Mouse (Mus musculus) left cerebral cortex, adult 8-10 months (tissue): ENCODE results near the gene Mef2a. TPM values are rescaled to one million over a fixed set of nuclear protein-coding genes. Genes with fewer than 3 reads are reported as not detected.

Experiments
- DNase-seq, 2 experiments: peaks; one replicate each; pipeline ENCODE4 v3.0.0; 2022; ENCODE audit warnings: low spot score in 2 of 2
- total RNA-seq, 4 experiments: library from RNA; stranded (reverse); gene quantifications; 2 replicates each; pipeline ENCODE4 v1.2.4; 2022

The Mef2a gene
- 100 to 1,000 TPM; 122 to 131 (median 125) TPM for total RNA-seq

- peak; percentile 91 to 99 for DNase-seq
Measured at GRCm38 (mm10) chr7:67372729-67373583, at the start of gene Mef2a. Gene Mef2a (minus strand): TSS chr7:67372858.

- peak in 1 of 2 experiments; percentile 57 for DNase-seq
Measured at GRCm38 (mm10) chr7:67421476-67422186, 49.0 kb upstream of the Mef2a start.

DNA sequence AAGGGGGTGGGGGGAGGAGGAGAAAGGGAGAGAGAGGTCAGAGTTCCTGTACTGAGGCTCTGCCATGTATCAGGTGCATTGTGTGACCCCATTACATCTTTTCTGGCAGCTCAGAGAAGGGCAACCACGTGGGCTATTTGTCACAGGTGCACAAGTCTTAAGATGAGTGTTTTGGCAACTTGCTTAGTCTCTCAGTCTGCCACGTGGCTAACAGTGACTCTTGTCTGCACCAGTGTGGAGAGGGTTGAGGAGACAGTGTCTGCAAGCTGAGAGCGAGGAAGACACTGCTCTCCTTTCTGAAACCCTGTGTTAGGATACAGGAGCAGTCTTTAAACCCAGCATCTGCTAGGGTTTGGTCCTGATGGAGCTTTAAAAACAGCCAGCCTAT is 48.4 kb upstream of the Mef2a start:
- no peak for DNase-seq

GRCm38 (mm10) chr7:67419591-67420314 is 47.1 kb upstream of the Mef2a start:
- DNase-seq: no peak

GRCm38 (mm10) chr7:67418122-67418521 is 45.5 kb upstream of the Mef2a start:
- DNase-seq: no peak

DNA sequence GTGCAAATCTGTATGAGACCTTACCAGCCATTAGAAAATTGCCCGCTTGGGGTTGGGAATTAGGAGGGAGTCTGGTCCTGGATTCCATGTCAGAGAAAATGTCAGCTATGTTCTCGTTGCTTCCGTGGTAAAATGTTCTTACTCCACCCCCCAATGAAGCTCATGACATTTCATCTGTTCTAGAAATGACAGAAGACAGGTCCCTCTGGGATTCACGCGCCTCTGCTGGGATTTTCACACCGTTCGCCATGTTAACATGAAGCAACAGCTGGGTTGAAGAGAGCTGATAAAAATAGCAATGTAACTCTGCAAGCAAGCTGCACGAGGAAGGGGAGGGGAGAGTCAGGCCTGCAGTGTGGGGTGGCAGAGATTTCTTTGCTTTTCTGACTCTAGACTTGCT is 42.1 kb upstream of the Mef2a start:
- DNase-seq: peak in 1 of 2 experiments; percentile 32

DNA sequence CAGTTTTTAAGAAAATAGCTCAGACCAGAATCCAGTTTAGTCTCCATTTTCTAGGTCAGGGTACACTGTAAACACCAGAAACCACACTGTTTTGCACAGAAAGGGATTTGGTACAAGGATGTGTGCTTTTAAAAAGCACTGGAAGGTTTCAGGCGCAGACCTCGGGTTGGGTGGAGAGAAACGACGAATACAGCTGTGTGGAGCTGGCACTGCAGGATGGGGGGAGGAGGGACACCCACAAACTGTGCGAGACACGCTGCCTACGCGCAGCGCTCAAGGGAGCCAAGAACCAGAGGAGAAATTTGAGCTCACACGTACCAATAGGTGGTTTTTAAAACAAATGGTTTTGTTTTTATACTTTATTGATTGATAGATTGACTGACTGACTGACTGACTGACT is 40.0 kb upstream of the Mef2a start:
- DNase-seq: peak in 1 of 2 experiments; percentile 53

DNA sequence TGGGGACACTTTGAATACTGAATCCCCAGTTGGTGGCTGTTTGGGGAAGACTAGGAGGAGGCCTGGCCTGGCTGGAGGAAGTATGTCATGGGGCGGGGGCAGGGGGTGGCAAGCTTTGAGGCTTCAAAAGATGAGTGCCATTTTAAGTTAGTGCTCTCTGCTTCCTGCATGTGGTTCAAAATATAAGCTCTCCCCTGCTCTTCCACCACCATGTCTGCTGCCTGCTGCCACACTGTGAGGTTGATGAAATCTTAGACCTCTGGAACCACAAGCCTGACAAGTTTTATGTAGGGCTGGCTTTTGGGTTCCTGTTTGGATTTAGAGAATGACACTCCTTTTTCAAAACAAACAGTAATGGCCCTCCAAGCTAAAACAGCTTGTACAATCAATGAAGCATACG is 34.4 kb upstream of the Mef2a start:
- DNase-seq: no peak

DNA sequence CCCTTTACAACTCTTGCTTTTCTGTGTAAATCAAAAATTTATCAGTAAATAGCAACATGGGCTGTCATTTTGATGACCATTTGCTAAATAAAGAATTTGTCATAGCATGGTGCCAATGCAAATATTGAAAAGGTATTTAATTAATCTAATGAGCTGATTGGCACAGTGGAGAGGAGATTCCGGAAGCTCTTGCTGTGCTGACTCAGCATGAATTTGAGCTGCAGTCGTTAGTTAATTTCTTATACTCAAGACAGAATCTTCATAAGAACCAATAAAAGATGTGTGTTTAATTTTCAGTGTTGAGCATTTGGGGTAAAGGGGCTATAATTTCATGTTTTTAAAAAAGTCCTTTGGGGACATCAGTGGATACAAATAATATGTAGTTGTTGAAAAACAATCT is 31.5 kb upstream of the Mef2a start:
- no peak for DNase-seq

GRCm38 (mm10) chr7:67402353-67402752 is 29.7 kb upstream of the Mef2a start:
- DNase-seq: no peak

DNA sequence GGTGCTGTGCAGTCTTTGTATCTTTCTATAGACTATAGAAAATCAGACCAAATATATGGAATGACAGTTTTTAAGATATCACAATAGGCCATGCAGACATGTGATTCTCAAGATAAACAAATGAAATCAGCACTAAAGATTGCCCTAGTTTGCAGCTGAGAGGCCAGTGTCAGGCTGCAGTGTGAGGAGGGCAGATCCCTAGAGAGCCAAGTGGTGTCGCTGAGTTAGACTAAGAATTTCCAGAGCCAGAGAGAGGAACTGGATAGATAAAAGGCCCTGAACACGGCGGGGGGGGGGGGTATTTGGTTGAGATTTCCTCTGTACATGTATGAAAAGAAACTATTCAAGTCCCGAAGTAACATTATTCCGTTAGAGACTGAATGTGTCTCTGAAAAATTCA is 28.7 kb upstream of the Mef2a start:
- DNase-seq: no peak

DNA sequence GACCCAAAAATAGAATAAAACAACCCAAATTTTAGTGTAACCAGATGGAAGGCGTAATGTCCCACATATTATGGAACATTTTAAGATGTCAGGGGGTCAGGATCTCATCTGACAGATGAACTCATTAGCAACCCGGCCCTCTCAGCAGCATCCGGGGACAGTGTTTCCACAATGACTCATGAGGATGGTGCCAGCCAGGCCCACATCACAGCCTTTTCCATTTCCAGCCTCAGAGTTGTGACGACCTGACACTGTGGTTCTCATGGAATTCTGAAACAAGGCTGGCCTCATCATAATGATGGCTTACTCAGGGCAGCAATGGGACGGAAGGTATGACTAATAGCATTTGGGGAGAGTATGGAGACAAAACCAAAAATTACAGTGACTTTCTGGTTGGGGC is 18.1 kb upstream of the Mef2a start:
- DNase-seq: no peak

DNA sequence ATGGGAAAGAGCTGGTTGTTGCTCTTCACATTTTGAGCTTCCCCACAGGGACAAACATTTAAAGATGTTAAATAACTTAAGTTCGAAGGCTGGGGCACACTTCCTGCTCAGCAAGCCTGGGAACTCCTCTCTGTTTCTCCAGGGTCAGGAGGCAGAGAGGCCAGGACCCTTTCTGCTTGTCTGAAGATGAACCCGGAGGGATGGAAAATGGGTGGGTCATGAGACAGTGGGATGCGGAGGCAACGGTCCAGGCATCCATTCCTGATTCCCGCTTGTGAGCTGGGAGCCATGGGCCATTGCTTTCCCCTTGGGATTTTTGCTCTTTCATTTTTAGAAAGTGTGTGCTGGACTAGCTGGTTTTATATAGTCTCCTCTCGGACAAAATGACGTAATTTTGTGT is 17.4 kb upstream of the Mef2a start:
- no peak for DNase-seq

DNA sequence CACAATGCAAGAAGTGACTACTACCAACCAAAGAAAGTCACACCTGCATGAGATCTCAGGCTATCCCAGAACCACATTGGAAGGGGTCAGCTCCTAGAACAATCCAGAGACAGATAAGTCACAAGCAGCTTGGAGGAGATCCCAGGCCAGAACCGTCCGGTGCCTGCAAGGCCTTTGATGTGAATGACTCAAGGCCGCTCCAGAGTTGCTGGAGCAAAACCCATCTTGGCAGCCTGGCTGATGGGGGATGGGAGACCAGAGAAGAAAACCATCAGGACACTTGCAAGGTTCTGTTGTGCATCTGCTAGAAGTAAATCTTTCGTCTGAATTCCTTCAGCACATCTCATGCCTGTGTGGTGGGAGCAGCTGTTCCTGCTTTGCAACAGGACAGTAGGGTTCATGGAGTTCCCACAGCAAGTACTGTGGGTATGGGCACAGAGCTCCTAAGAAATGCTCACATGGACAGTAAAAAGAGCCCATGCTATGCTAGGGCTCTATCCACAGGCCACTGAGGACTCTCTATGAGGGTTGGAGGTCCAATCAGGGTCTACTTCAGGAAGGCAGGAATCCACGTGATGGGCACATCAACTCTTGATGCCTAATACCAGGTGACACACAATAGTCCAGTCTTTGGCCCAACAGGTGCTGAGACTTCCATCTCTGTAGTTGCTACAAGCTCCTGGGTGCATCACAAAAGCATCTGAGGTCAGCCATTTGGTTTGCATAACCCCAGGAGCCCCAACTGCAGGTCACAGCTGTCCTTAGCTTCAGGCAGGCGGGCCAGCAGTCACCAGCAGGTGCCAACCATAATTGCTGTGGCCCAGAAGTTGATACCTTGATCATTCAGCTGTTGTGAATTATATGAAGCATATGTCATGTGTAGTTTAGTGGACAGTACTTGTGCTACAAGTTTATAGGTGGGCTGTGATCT is 12.5 kb upstream of the Mef2a start:
- no peak for DNase-seq

DNA sequence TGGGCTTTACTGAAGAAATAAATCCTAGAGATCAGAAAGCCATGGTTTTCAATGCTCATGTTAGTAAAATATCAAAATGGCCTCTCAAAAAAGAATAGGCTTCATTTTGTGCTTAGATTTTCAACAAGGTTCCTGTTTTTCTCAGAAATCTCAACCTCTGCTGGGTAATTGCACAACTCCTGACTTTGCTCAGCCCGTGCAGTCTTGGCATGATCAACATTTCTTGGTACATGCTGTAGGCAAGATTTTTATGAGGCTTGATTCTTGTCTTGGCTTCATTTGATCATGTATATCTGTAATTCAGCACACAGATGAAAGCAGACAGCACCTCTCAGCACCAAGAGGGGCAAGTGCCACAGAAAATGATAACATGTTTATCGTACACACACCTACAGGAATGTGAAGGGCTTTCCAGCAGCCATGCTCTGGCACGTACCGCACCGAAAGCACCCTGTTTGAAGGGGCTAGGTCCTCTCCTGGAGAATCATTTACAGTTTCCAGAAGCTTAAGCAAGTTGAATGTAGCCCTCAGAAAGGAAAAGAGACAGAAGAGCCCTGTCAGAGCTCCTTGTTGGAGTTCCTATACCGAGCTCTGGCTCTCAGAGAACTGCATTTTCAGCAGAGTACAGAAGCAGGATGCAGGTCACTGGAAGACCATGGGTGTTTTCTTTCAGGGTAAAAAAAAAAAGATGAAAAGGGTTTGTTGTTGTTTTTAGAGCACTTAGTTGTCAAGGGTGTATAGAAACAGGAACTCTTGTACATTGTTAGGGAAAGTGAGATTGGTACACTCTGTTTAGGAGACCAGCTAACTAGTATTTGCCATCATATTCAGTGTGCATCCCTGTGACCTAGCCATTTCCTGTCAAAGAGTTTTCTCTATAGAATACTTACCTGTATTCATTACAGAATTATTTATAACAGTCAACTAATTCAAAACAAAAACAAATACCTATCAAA is 7.8 kb upstream of the Mef2a start:
- no peak for DNase-seq

GRCm38 (mm10) chr7:67376796-67377195 is 4.1 kb upstream of the Mef2a start:
- DNase-seq: no peak

DNA sequence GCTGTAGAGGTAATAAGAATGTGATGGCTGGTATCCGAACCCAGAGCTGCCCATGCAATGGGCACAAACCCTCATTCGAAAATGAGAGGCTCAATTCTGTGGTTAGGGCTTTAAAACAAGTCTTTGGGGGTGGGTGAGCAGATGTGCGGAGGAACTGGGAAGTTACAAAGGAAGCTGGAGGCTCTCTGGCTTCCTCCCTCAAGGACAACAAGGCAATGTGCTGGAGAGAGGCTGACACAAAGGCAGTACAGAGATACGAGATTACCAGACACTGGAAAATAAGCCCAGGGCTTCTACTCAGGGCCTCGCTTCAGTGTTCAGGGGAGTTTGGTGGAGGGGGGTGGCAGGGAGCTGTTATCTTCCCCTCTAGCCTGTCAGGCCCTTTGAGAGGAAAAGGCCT is 1.3 kb upstream of the Mef2a start:
- DNase-seq: peak in 1 of 2 experiments; percentile 21

DNA sequence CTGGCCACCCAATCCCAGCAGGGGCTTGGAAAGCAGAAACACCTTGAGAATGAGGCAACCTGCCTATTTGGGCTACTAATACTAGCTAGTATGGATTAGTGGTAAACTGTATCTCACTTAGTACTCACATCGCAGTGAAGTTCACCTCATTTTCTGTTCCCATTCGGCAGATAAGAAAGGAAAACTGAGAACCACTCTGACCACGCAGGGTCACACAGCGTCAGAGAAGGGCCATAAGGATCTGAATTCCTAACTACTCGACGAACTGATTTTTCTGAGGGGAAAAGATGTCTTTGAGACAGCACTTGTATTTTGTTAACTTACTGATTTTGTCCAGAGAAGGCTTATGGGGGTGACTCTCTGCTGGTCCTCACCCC is 914 bp upstream of the Mef2a start:
- no peak for DNase-seq

DNA sequence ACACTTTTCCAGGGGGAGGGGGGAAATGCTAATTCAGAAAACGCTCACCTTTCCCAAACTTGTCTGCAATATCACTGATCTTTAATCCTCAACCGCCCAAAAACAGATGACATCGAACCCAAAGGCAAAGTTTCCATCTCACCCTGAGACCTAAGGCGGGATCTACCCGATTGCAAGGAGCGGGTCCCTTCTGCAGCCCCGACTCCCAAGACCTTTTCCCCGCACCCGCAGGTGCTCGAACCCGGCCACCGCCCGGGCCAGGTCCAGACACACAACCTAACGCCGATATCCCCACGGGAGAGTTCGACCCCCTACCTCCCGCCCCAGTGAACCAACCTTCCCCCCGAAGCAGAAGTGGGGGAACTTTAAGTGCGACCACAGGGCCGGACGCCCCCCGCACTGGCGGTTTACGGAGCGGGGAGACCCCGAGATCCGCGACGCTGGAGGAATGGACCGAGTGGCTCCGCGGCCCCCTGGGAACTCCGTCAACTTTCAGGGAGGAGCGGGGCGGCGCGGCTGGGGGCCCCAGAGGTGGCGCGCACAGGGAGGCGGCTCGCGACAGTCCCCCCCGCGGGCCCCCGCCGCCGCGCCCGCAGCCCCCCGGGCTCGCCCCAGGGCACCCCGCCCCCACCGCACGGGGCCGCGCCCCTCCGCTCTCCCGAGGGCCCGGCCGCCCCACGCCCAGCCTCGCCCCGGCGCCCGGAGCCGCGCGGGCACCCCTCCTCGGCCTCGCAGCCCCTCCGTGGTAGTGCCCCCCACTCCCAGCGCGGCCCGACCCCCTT is 576 bp downstream of the Mef2a start:
- peak in 1 of 2 experiments; percentile 27 for DNase-seq
